Mouse (Mus musculus): ENCODE results near the gene Pitpna.

- TF ChIP-seq ZNF384 (IDR thresholded peaks at IDR 0.05; ENCODE audit: low read depth, low read length) (no peak), MAFK (IDR thresholded peaks at IDR 0.05; ENCODE audit: insufficient read depth, low read depth, low read length) (no peak), CHD2 (IDR thresholded peaks at IDR 0.05; ENCODE audit: low read depth, low read length) (no peak), HCFC1 (IDR thresholded peaks at IDR 0.05; ENCODE audit: borderline replicate concordance, insufficient read depth, low read length) (no peak), ZC3H11A (IDR thresholded peaks at IDR 0.05; ENCODE audit: borderline replicate concordance, low read depth, low read length) (no peak)
Observed at GRCm38 (mm10) chr11:75568115-75568511, 19.8 kb upstream of the Pitpna start.
